Mouse (Mus musculus): ENCODE data around the gene Slc13a2. TPM values are rescaled to one million over a fixed set of nuclear protein-coding genes. Genes with fewer than 3 reads are reported as not detected.
A peak's percentile ranks its signal among the peaks of the same experiment; 100 is the strongest.

Gene Slc13a2
- polyA plus RNA-seq, 2 experiments: 0.02 TPM; not detected in 1

DNA sequence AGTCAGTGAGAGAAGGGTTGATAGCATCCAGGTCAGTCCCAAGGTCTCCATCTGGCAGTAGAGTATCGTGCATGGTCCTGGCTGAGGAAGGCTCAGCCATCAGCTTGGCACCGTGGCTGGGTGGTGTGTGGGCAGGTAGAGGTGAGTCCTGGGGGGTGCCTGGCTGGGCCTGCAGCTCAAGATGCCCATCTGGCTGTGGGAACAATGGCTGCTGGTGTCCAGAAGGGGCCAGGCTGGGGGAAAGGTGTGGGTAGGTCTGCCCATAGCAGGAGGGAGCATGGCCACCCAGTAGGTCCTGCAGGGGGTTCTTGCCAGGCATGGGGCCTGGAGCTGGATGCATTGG, 61.3 kb downstream of the Slc13a2 start:
- no peak for TF ChIP-seq EP300 (IDR thresholded peaks at IDR 0.05; ENCODE audit: low read depth)
- TF ChIP-seq CTCF (IDR thresholded peaks at IDR 0.05; ENCODE audit: low read depth): no peak
- ATAC-seq (ENCODE audit: insufficient read depth): no peak

DNA sequence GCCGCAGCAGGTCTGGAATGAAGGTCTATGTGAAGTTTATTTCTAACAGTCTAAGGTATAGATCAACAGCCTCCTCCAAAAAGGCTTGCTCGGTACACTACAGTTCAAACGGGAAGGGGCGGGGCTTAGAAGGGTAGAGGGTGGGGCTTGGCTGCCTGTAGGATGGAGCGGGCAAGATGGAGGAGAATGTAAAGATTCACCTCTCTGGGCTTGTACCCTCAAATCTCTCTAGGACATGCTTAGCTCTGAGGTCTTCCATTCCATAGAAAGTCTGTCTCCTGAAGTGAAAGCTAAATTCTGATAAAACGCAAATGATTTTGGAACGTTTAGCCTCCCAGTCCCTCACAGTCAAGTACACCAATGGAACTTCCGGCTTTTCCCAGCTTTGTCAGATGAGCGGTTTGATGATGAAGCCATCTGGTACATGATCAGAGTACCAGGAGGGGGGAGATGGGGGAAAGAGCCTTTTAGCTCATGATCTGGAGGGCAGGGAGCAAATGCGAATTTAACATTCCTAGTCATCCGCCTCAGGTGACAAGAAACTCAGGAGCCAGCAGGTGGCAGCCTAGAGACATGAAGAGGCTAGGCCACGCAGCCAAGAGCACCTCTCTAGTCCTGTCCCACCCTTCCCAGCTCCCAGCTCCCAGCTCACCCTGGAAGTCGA, 61.8 kb downstream of the Slc13a2 start:
- WGBS (ENCODE audit: insufficient replicate concordance): 8% methylated on average over 13 of the region's 13 CpGs

More for the DNA sequence above, 61.3 kb downstream of the Slc13a2 start:
- no peaks in the 10 kb centered on the region for H3K9me3 ChIP-seq (ENCODE audit: control insufficient read depth, low read length)
- no peak overlapping the region for H3K4me3 ChIP-seq (ENCODE audit: insufficient read depth in 1 of 2, low read depth in 2 of 2, low read length in 2 of 2)
- H3K4me2 ChIP-seq (ENCODE audit: low read depth): peak overlapping the region; percentile 72; the same call in 1 of the 2 replicates
- peaks cover 0 to 2% of the 10 kb centered on the region in 2 experiments; a peak in 1 of 4 replicates for H3K4me1 ChIP-seq (replicated peaks; ENCODE audit: control insufficient read depth in 2 of 2, insufficient read depth in 2 of 2, low read length in 1 of 2)
- H3K9ac ChIP-seq (replicated peaks): no peak overlapping the region
- no peak for DNase-seq (ENCODE audit: low read depth in 3 of 3, low spot score in 3 of 3)
- H3K36me3 ChIP-seq (replicated peaks; ENCODE audit: control insufficient read depth, insufficient read depth, low read depth): no peaks in the 10 kb centered on the region
- no peaks in the 10 kb centered on the region for H3K27me3 ChIP-seq (ENCODE audit: control insufficient read depth, insufficient read depth, low read length)
- no peak overlapping the region for H3K27ac ChIP-seq
- 57% methylated on average over 2 of the region's 2 CpGs for WGBS (ENCODE audit: insufficient replicate concordance)

DNA sequence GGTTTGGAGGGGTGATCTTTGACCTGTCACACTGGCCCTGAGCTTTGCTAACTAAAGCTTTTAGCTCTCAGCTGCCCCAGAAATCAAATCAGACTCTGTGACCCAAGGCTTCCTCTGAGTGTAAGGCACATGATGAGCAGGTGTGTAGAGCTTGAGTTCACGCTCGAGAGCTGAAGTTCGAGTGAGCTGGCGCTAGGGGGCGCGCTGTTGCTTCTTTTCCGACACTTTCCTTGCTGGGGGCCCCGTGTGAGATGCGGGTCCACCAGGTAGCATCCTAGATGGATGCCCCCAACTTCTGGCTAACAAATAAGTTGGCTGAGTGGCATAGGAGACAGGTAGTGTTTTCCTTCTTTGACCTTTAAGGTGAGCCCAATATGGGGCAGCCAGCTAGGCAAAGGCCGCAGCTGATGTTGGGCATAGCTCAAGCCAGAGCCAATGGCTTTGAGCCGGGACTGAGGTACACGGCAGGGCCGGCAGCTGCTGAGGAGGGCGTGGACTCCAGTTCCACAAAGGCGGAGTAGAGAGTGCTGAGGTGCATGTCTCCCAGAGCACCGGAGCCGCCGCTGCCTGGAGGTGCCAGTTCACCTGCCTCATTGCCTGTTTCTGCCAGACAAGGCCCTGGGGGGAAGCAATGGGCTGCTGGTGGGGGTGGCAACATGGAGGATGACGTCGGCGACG, 63.5 kb downstream of the Slc13a2 start:
- DNase-seq (ENCODE audit: low read depth in 3 of 3, low spot score in 3 of 3): no peak
- 22% methylated on average over 22 of the region's 22 CpGs for WGBS (ENCODE audit: insufficient replicate concordance)

More for the DNA sequence above, 61.8 kb downstream of the Slc13a2 start:
- Histone ChIP-seq H3K9me3 (ENCODE audit: control insufficient read depth, low read length) (no peaks in the 10 kb centered on the region), H3K27ac (no peak overlapping the region), H3K9ac (replicated peaks) (no peak overlapping the region), H3K4me2 (ENCODE audit: low read depth) (peak overlapping the region; percentile 72), H3K27me3 (ENCODE audit: control insufficient read depth, insufficient read depth, low read length) (no peaks in the 10 kb centered on the region), H3K36me3 (replicated peaks; ENCODE audit: control insufficient read depth, insufficient read depth, low read depth) (no peaks in the 10 kb centered on the region), H3K4me3 (ENCODE audit: insufficient read depth in 1 of 2, low read depth in 2 of 2, low read length in 2 of 2) (peak overlapping the region; percentile 49 to 52), H3K4me1 (replicated peaks; ENCODE audit: control insufficient read depth in 2 of 2, insufficient read depth in 2 of 2, low read length in 1 of 2) (peaks cover 0 to 2% of the 10 kb centered on the region in 2 experiments; a peak in 1 of 4 replicates)
- peak; percentile 87 for TF ChIP-seq CTCF (IDR thresholded peaks at IDR 0.05; ENCODE audit: low read depth)
- TF ChIP-seq EP300 (IDR thresholded peaks at IDR 0.05; ENCODE audit: low read depth): no peak
- ATAC-seq (ENCODE audit: insufficient read depth) (peak; percentile 76; the same call in 1 of the 2 replicates), DNase-seq (ENCODE audit: low read depth in 3 of 3, low spot score in 3 of 3) (peak; percentile 50 to 70 (median 57))

DNA sequence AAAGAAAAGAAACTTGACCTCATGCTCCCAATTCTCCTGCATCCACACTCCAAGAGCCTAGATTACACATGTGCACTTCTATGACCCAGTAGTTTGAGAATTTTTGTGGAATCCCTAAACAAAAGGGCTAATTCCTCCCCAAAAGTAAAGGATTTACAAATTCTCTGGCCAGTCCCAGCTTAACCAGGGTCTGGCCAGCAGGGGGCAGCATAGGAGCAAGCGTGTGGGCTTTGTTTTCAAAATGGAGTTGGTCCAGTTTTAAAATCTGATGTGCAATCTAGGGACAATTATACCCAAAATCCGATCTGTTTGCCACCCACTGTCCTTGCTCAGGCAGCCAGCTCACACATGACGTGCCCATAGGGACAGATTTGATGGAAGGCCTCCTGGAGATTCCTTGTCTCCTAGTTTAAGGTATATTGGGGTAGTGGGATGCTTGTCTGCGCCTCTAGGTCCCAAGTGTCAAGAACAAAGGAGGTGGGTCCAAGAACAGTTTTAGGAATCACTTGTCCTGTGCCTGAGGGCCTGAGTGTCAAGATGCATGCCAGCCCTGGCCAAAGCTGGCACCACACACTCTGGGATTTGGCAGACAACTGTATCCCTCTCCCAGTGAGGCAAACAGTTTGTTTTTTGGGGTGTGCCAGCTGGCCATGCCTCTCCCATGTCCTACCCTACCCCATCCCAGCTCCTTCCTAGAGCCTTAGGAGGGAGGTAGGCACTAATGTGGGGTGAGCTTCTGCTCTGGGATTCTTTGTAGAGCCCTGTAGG, 66.4 kb downstream of the Slc13a2 start:
- WGBS (ENCODE audit: insufficient replicate concordance): 28% methylated on average over 4 of the region's 4 CpGs
- no peaks in the 10 kb centered on the region for H3K27me3 ChIP-seq (ENCODE audit: control insufficient read depth, insufficient read depth, low read length)
- ATAC-seq (ENCODE audit: insufficient read depth) (no peak), DNase-seq (ENCODE audit: low read depth in 3 of 3, low spot score in 3 of 3) (no peak)
- no peaks in the 10 kb centered on the region for H3K36me3 ChIP-seq (replicated peaks; ENCODE audit: control insufficient read depth, insufficient read depth, low read depth)
- peaks cover 0 to 2% of the 10 kb centered on the region in 2 experiments; a peak in 1 of 4 replicates for H3K4me1 ChIP-seq (replicated peaks; ENCODE audit: control insufficient read depth in 2 of 2, insufficient read depth in 2 of 2, low read length in 1 of 2)
- no peak overlapping the region for H3K4me3 ChIP-seq (ENCODE audit: insufficient read depth in 1 of 2, low read depth in 2 of 2, low read length in 2 of 2)
- no peak overlapping the region for H3K4me2 ChIP-seq (ENCODE audit: low read depth)
- H3K27ac ChIP-seq: no peak overlapping the region
- TF ChIP-seq CTCF (IDR thresholded peaks at IDR 0.05; ENCODE audit: low read depth) (peak; percentile 90), EP300 (IDR thresholded peaks at IDR 0.05; ENCODE audit: low read depth) (no peak)
- H3K9ac ChIP-seq (replicated peaks): no peak overlapping the region
- H3K9me3 ChIP-seq (ENCODE audit: control insufficient read depth, low read length): no peaks in the 10 kb centered on the region

More for the DNA sequence above, 63.5 kb downstream of the Slc13a2 start:
- Histone ChIP-seq H3K9ac (replicated peaks) (no peak overlapping the region), H3K27ac (no peak overlapping the region), H3K4me1 (replicated peaks; ENCODE audit: control insufficient read depth in 2 of 2, insufficient read depth in 2 of 2, low read length in 1 of 2) (peaks cover 0 to 2% of the 10 kb centered on the region in 2 experiments; a peak in 1 of 4 replicates), H3K4me2 (ENCODE audit: low read depth) (no peak overlapping the region), H3K4me3 (ENCODE audit: insufficient read depth in 1 of 2, low read depth in 2 of 2, low read length in 2 of 2) (no peak overlapping the region), H3K36me3 (replicated peaks; ENCODE audit: control insufficient read depth, insufficient read depth, low read depth) (no peaks in the 10 kb centered on the region), H3K9me3 (ENCODE audit: control insufficient read depth, low read length) (no peaks in the 10 kb centered on the region), H3K27me3 (ENCODE audit: control insufficient read depth, insufficient read depth, low read length) (no peaks in the 10 kb centered on the region)
- ATAC-seq (ENCODE audit: insufficient read depth): no peak
- TF ChIP-seq CTCF (IDR thresholded peaks at IDR 0.05; ENCODE audit: low read depth): peak; percentile 87
- no peak for TF ChIP-seq EP300 (IDR thresholded peaks at IDR 0.05; ENCODE audit: low read depth)
